In genomic region chr14:118924673-118925615, GRCm38 (mm10) we compare ENCODE assay signal across 8 mouse cellular contexts. TPM values are rescaled to one million over a fixed set of nuclear protein-coding genes. Genes with fewer than 3 reads are reported as not detected.
DNase-seq lines count a peak whose midpoint lies in the region; ATAC-seq and TF ChIP-seq lines count a peak whose summit lies in the region.

Gene Dzip1, minus strand, starts transcription at chr14:118925460.

- TF ChIP-seq POLR2A in small intestine, adult 2 months (IDR thresholded peaks at IDR 0.05; ENCODE audit: low read depth, low read length) = no peak

- H3K4me3 ChIP-seq in erythroblast, embryonic 14.5 days (replicated peaks) = peak within 1 kb of the TSS; percentile 18
- peak within 1 kb of the TSS; percentile 58 for H3K4me3 ChIP-seq in intestine, embryonic 15.5 days (replicated peaks)
- H3K4me3 ChIP-seq in midbrain, embryonic 10.5 days = peak within 1 kb of the TSS; percentile 75
- H3K4me3 ChIP-seq in small intestine, adult 2 months (ENCODE audit: low read depth, low read length) = peak within 1 kb of the TSS; percentile 66

- no peaks in the 10 kb centered on the region for H3K36me3 ChIP-seq in erythroblast, embryonic 14.5 days (ENCODE audit: control insufficient read depth)
- no peaks in the 10 kb centered on the region for H3K36me3 ChIP-seq in intestine, embryonic 15.5 days
- peaks cover 20% of the 10 kb centered on the region for H3K36me3 ChIP-seq in midbrain, embryonic 10.5 days
- no peaks in the 10 kb centered on the region for H3K36me3 ChIP-seq in small intestine, adult 2 months (ENCODE audit: control insufficient read depth, insufficient read depth, low read length)

- peak within 1 kb of the TSS; percentile 61 for H3K9ac ChIP-seq in intestine, embryonic 15.5 days

- ATAC-seq in erythroblast, adult 5-6 weeks (replicated peaks; ENCODE audit: low FRiP score, poor library complexity, severe bottlenecking) = no peak
- peak; percentile 90 for ATAC-seq in intestine, embryonic 15.5 days

- peaks cover 8% of the 10 kb centered on the region; the same call in 1 of the 2 replicates for H3K9me3 ChIP-seq in erythroblast, embryonic 14.5 days (ENCODE audit: control insufficient read depth, low read length)
- H3K9me3 ChIP-seq in intestine, embryonic 15.5 days = no peaks in the 10 kb centered on the region
- no peaks in the 10 kb centered on the region for H3K9me3 ChIP-seq in midbrain, embryonic 10.5 days (replicated peaks)

- TF ChIP-seq CTCF in small intestine, adult 2 months (IDR thresholded peaks at IDR 0.05; ENCODE audit: extremely low read depth, insufficient read length, insufficient replicate concordance, low read depth, low read length) = no peak; the same call in 1 of the 2 replicates

- intact Hi-C loops in gastrocnemius, postnatal 36 days (cut with DNase I) = no loop called here
- intact Hi-C loops in left cerebral cortex, postnatal 36 days (cut with DNase I) = loop anchor here (2.0 kb wide), 1 partner anchor 14 kb away; no protein-coding TSS in a partner anchor

- peaks cover 3% of the 10 kb centered on the region; the same call in 1 of the 2 replicates for H3K4me1 ChIP-seq in erythroblast, embryonic 14.5 days (ENCODE audit: control insufficient read depth)
- H3K4me1 ChIP-seq in intestine, embryonic 15.5 days (replicated peaks) = peaks cover 20% of the 10 kb centered on the region
- H3K4me1 ChIP-seq in midbrain, embryonic 10.5 days = peaks cover 54% of the 10 kb centered on the region
- H3K4me1 ChIP-seq in small intestine, adult 2 months (ENCODE audit: control insufficient read depth, insufficient read depth, insufficient read length, low read length) = peaks cover 18% of the 10 kb centered on the region

- peak within 1 kb of the TSS; percentile 82 for H3K27ac ChIP-seq in intestine, embryonic 15.5 days
- H3K27ac ChIP-seq in midbrain, embryonic 10.5 days (replicated peaks) = peak within 1 kb of the TSS; percentile 94
- no peak within 1 kb of the TSS for H3K27ac ChIP-seq in small intestine, adult 2 months (ENCODE audit: insufficient read depth, low read depth, low read length)

- peak; percentile 90 for DNase-seq in embryo, embryonic 10.5 days (ENCODE audit: low spot score)
- DNase-seq in gastrocnemius, postnatal 36 days = peak; percentile 47 to 53
- DNase-seq in left cerebral cortex, postnatal 36 days (ENCODE audit: low spot score in 2 of 2) = peak; percentile 82 to 88
- peak; percentile 90 for DNase-seq in midbrain, embryonic 10.5 days (ENCODE audit: low spot score)

- 1% methylated on average over 53 of the region's 55 CpGs for WGBS in intestine, embryonic 15.5 days
- under 1% methylated on average over 55 of the region's 55 CpGs for WGBS in midbrain, embryonic 10.5 days
- WGBS in small intestine, adult 2 months = 4% methylated on average over 54 of the region's 55 CpGs

- H3K4me2 ChIP-seq in intestine, embryonic 15.5 days (replicated peaks) = peak within 1 kb of the TSS; percentile 94

- peaks cover 71% of the 10 kb centered on the region for H3K27me3 ChIP-seq in erythroblast, embryonic 14.5 days (ENCODE audit: control insufficient read depth)
- peaks cover 7% of the 10 kb centered on the region; the same call in 1 of the 2 replicates for H3K27me3 ChIP-seq in intestine, embryonic 15.5 days (replicated peaks)
- peaks cover 54% of the 10 kb centered on the region for H3K27me3 ChIP-seq in midbrain, embryonic 10.5 days (ENCODE audit: low read depth, poor library complexity, severe bottlenecking)
- H3K27me3 ChIP-seq in small intestine, adult 2 months (ENCODE audit: control insufficient read depth, insufficient read depth, low read length) = peaks cover 30% of the 10 kb centered on the region

RNA-seq across cellular contexts. Expression of gene Dzip1, which starts in this region (rescaled TPM):
- polyA plus RNA-seq in erythroblast, embryonic 14.5 days (2012) = 0.13 and 0.15 TPM in 2 replicates
- 0.42 TPM in 1 of 2 replicates, not detected in the other for total RNA-seq in erythroblast, adult 5-6 weeks (2015; ENCODE audit: low replicate concordance)
- total RNA-seq in erythroblast, adult 5-6 weeks (2017; ENCODE audit: low replicate concordance) = 3.2 TPM in 1 of 2 replicates, not detected in the other
- 1 to 10 TPM; 1.5 to 1.6 TPM for total RNA-seq in gastrocnemius, postnatal 36 days (2021)
- polyA plus RNA-seq in intestine, embryonic 15.5 days (2015; fragmentation: Nextera tagmentation; extraction: Ambion mirVana) = 10.2 and 10.9 TPM in 2 replicates
- total RNA-seq in left cerebral cortex, postnatal 36 days (2021) = 100 to 1,000 TPM in 1 of 2 experiments, 10 to 100 TPM in 1; 78.4 to 117 TPM
- polyA plus RNA-seq in midbrain, embryonic 10.5 days (2016; fragmentation: Nextera tagmentation; extraction: Ambion mirVana) = 17.1 and 19.4 TPM in 2 replicates
- polyA plus RNA-seq in small intestine, adult 2 months (2012; rRNA removed) = 2.0 and 2.3 TPM in 2 replicates

Comparison
In these comparisons a context has a peak if more than half of its experiments do, and no peak if none do; other contexts are left out.
1. RNA of gene Dzip1 (total RNA-seq): 78.4 to 117 TPM in left cerebral cortex, postnatal 36 days; 1.5 to 1.6 TPM in gastrocnemius, postnatal 36 days and 0.42 to 3.2 TPM in erythroblast, adult 5-6 weeks; every median in the first group is over 10 times any median in the second.
2. H3K4me3 ChIP-seq: peak in every context shown above with its lines; median percentile 75 in midbrain, embryonic 10.5 days; 66 in small intestine, adult 2 months; 58 in intestine, embryonic 15.5 days; 18 in erythroblast, embryonic 14.5 days.
3. Peak in every context shown above with its lines, with median percentiles within 50 percentile points of each other: DNase-seq.